Mouse (Mus musculus) G1E (cell line): ENCODE measurements around the gene Pitpnm1. TPM values are rescaled to one million over a fixed set of nuclear protein-coding genes. Genes with fewer than 3 reads are reported as not detected.

Source experiments
- ATAC-seq: 2 replicates; pipeline ENCODE4 v1.8.0; 2016; ENCODE audit warnings: mild to moderate bottlenecking; ENCODE audit not compliant: insufficient number of reproducible peaks, poor library complexity, low FRiP score, severe bottlenecking; ENCODE audit errors: extremely low read depth
- DNase-seq: peaks from one replicate; pipeline ENCODE4 v3.0.0; 2012; ENCODE audit warnings: low spot score
- H3K27me3 ChIP-seq: 2 replicates; pipeline ENCODE4 v1.6.1; 2012; ENCODE audit warnings: mild to moderate bottlenecking, low read length, inconsistent platforms; ENCODE audit not compliant: insufficient read depth
- H3K36me3 ChIP-seq: replicated peaks from 2 replicates; pipeline ENCODE3; 2012; ENCODE audit warnings: mild to moderate bottlenecking, inconsistent platforms
- H3K4me1 ChIP-seq: 2 replicates; pipeline ENCODE4 v1.6.1; 2012; ENCODE audit warnings: low read depth, low read length, inconsistent platforms, mixed read lengths; ENCODE audit not compliant: insufficient read depth
- H3K4me3 ChIP-seq: 2 replicates; pipeline ENCODE4 v1.5.1; 2012; ENCODE audit warnings: low read depth, mild to moderate bottlenecking, inconsistent platforms, low read length, moderate library complexity, mixed read lengths
- H3K9me3 ChIP-seq: replicated peaks from 2 replicates; pipeline ENCODE4 v1.6.1; 2012; ENCODE audit warnings: inconsistent platforms
- CTCF ChIP-seq: IDR thresholded peaks from 2 replicates; pipeline ENCODE4 v1.5.1; 2012; ENCODE audit warnings: low read depth, low read length, inconsistent platforms, mixed read lengths
- GATA1 ChIP-seq: IDR thresholded peaks from 2 replicates; pipeline ENCODE4 v1.6.1; 2012; ENCODE audit warnings: borderline replicate concordance, low read length, inconsistent platforms, mixed read lengths
- GATA2 ChIP-seq: IDR thresholded peaks from 2 replicates; pipeline ENCODE4 v1.6.1; 2012; ENCODE audit warnings: low read depth, low read length, inconsistent platforms, borderline replicate concordance
- POLR2AphosphoS5 ChIP-seq: IDR thresholded peaks from 2 replicates; pipeline ENCODE4 v1.6.1; 2012; ENCODE audit warnings: low read depth, low read length, inconsistent platforms; ENCODE audit not compliant: insufficient replicate concordance
- TAL1 ChIP-seq: conservative IDR thresholded peaks from 2 replicates; pipeline ENCODE4 v1.6.1; 2012; ENCODE audit warnings: low read depth, low read length, inconsistent platforms, mixed read lengths
- polyA plus RNA-seq: library from polyadenylated mRNA; stranded (reverse); fragments of >175 nt; gene quantifications from 2 replicates; pipeline ENCODE4 v1.2.3, GENCODE M21; 2012
- total RNA-seq, 2 experiments: library from RNA; stranded (forward) in 1 of 2; stranded (reverse) in 1 of 2; fragments of 200-1000 nt in 1 of 2; fragments of >200 nt in 1 of 2; fragmentation: Nextera tagmentation in 1 of 2; gene quantifications; 2 replicates each; pipeline ENCODE4 v1.2.3; 2014 to 2017

The Pitpnm1 gene
- total and polyA plus RNA-seq, 3 experiments = 12.9 to 61.2 (median 22.2) TPM

- ATAC-seq = no peak
- no peaks in the 10 kb centered on the region for H3K9me3 ChIP-seq
- H3K4me1 ChIP-seq = peaks cover 6% of the 10 kb centered on the region
- TF ChIP-seq TAL1 = no peak
- TF ChIP-seq GATA1 = no peak
- TF ChIP-seq GATA2 = no peak
- TF ChIP-seq POLR2AphosphoS5 = no peak
- no peak for TF ChIP-seq CTCF
- no peak for DNase-seq
- H3K4me3 ChIP-seq = no peak within 1 kb of the TSS
- no peaks in the 10 kb centered on the region for H3K36me3 ChIP-seq
- H3K27me3 ChIP-seq = peaks cover 69% of the 10 kb centered on the region
Measured at GRCm38 (mm10) chr19:4081394-4081793, 18.4 kb upstream of the Pitpnm1 start, which contains the start of gene Cabp2. Gene Cabp2 (plus strand): TSS chr19:4081578.

DNA sequence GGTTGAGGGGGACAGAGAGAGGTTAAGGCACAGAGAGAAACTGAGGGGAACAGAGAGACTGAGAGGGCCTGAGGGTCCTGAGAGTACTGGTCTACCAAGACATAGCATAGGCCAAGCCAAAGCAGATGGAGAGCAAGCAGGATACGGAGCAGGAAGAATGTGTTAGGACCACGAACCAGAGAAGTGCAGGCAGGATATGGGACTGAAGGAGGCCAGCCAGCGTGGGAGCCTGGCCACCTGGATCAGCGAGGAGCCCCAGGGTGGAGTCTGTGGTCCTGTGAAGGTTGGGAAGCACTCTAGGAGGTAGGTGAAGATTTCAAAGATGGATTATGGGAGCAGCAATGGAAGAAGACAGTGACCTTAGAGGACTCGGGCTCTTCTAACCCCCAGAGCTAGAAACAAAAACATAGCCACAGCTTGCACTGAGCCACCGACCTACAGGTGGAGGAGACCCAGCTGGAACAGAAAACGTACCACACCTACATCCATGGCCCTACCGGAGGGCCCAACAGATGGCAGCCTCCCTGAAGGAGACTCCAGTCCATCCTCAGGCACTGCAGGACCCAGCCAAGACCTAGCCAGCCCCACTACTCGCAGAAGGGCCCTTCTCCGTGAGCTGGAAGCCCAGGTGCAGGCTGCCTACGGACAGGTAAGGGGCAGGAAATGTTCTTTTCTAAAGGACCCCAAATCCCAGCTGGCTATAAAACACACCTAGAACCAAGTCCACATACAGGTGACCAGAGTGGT is 17.4 kb upstream of the Pitpnm1 start:
- no peak overlapping the region for H3K4me3 ChIP-seq
- H3K4me1 ChIP-seq = peaks cover 6% of the 10 kb centered on the region
- H3K27me3 ChIP-seq = peaks cover 75% of the 10 kb centered on the region
- no peaks in the 10 kb centered on the region for H3K36me3 ChIP-seq
- H3K9me3 ChIP-seq = no peaks in the 10 kb centered on the region
- TF ChIP-seq TAL1 = no peak
- TF ChIP-seq CTCF = no peak
- TF ChIP-seq GATA2 = no peak
- no peak for TF ChIP-seq POLR2AphosphoS5
- TF ChIP-seq GATA1 = no peak
- DNase-seq (no peak), ATAC-seq (no peak)

DNA sequence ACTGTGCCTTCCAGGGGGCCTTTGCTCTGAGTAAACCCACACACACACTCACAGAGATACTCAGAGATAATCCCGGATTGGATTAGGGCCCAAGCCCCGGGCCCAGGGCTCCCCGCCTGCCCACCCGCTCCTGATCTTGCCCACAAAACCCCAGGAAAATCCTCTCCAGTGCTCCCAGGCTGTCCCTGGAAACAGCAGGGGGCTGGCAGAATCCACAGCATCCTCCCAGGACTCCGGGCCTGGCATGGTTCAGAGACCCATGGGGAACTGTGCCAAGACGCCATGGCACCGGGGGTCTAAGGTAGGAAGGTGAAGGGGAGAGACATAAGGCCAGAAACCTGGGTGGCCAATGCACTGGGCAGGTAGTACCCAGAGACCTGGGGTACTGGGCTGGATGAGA is 16.5 kb upstream of the Pitpnm1 start:
- Histone ChIP-seq H3K4me1 (peaks cover 6% of the 10 kb centered on the region), H3K9me3 (no peaks in the 10 kb centered on the region), H3K27me3 (peaks cover 71% of the 10 kb centered on the region), H3K36me3 (no peaks in the 10 kb centered on the region), H3K4me3 (no peak overlapping the region)
- no peak for TF ChIP-seq POLR2AphosphoS5
- TF ChIP-seq CTCF = no peak
- no peak for TF ChIP-seq GATA2
- no peak for TF ChIP-seq TAL1
- ATAC-seq (no peak), DNase-seq (no peak)

GRCm38 (mm10) chr19:4083826-4084225 is 16.0 kb upstream of the Pitpnm1 start:
- DNase-seq (no peak), ATAC-seq (no peak)
- H3K27me3 ChIP-seq = peaks cover 75% of the 10 kb centered on the region
- peaks cover 6% of the 10 kb centered on the region for H3K4me1 ChIP-seq
- no peaks in the 10 kb centered on the region for H3K9me3 ChIP-seq
- TF ChIP-seq GATA1 (no peak), TAL1 (no peak), POLR2AphosphoS5 (no peak), CTCF (no peak), GATA2 (no peak)
- H3K36me3 ChIP-seq = no peaks in the 10 kb centered on the region
- H3K4me3 ChIP-seq = no peak overlapping the region

- peaks cover 77% of the 10 kb centered on the region for H3K27me3 ChIP-seq
Measured at GRCm38 (mm10) chr19:4084984-4085383, 14.8 kb upstream of the Pitpnm1 start.

GRCm38 (mm10) chr19:4086156-4086555 is 13.6 kb upstream of the Pitpnm1 start:
- DNase-seq = no peak
- H3K9me3 ChIP-seq = no peaks in the 10 kb centered on the region
- H3K4me1 ChIP-seq = no peaks in the 10 kb centered on the region; the same call in 1 of the 2 replicates
- no peaks in the 10 kb centered on the region for H3K36me3 ChIP-seq
- H3K4me3 ChIP-seq = no peak overlapping the region
- H3K27me3 ChIP-seq = peaks cover 73% of the 10 kb centered on the region
- ATAC-seq = no peak
- TF ChIP-seq GATA1 (no peak), POLR2AphosphoS5 (no peak), GATA2 (no peak), TAL1 (no peak), CTCF (no peak)

More at GRCm38 (mm10) chr19:4084984-4085383, 14.8 kb upstream of the Pitpnm1 start:
- Histone ChIP-seq H3K36me3 (no peaks in the 10 kb centered on the region), H3K4me3 (no peak overlapping the region), H3K9me3 (no peaks in the 10 kb centered on the region), H3K4me1 (peaks cover 6% of the 10 kb centered on the region)
- TF ChIP-seq CTCF (no peak), GATA1 (no peak), TAL1 (no peak), POLR2AphosphoS5 (no peak), GATA2 (no peak)
- DNase-seq = no peak
- no peak for ATAC-seq

DNA sequence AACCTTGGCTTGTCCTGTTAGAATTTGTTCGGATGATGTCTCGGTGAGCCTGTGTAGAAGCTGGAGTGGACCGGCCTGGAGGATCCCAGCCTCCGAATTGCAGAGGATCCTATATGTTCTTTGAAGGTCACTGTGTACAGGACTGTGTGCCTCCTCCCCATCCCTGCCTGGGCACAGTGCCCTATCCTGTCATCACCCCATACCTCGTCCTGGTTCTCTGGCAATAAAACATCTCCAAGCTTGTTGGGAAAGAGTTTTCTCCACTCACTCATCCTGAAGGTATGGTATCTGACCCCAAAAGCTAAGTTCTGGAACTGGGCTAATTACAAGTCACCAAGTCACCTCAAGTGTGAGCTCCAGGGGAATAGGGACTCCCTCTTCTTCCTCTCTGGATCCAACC is 12.7 kb upstream of the Pitpnm1 start:
- Histone ChIP-seq H3K4me3 (no peak overlapping the region), H3K36me3 (no peaks in the 10 kb centered on the region), H3K9me3 (no peaks in the 10 kb centered on the region), H3K27me3 (peaks cover 66% of the 10 kb centered on the region), H3K4me1 (peaks cover 3% of the 10 kb centered on the region; the same call in 1 of the 2 replicates)
- DNase-seq = no peak
- ATAC-seq = no peak
- TF ChIP-seq TAL1 (no peak), GATA2 (no peak), POLR2AphosphoS5 (no peak), CTCF (no peak), GATA1 (no peak)
